Mouse (Mus musculus): ENCODE measurements at regions not wholly inside any gene's neighbourhood (a gene's known extent, or its start where the extent isn't known, plus 50 kb on each side); places are given as distances from the start of the nearest gene placed in this dataset.

- no peak for DNase-seq
Measured at GRCm38 (mm10) chr2:106083801-106084800, 80.8 kb upstream of the Dnajc24 start.

GRCm38 (mm10) chr2:106083001-106083400, 79.7 kb upstream of the Dnajc24 start:
- DNase-seq: no peak

GRCm38 (mm10) chr2:106081951-106082350, 78.6 kb upstream of the Dnajc24 start:
- DNase-seq: peak; percentile 78

- no peak for DNase-seq
Measured at GRCm38 (mm10) chr2:106080626-106081025, 77.3 kb upstream of the Dnajc24 start.

GRCm38 (mm10) chr2:106078591-106078990, 75.2 kb upstream of the Dnajc24 start:
- no peak for DNase-seq

- DNase-seq: no peak
Measured at GRCm38 (mm10) chr2:106074441-106074840, 71.1 kb upstream of the Dnajc24 start.

GRCm38 (mm10) chr2:106064316-106064715, 61.0 kb upstream of the Dnajc24 start:
- DNase-seq: no peak

Data from adrenal gland, postnatal 14 days (tissue).